Mouse (Mus musculus): Measurements from ENCODE around the gene Gm10282. TPM values are rescaled to one million over a fixed set of nuclear protein-coding genes. Genes with fewer than 3 reads are reported as not detected.

Gene Gm10282
- total RNA-seq, 2 experiments from 2014 or later = 2.8 to 4.2 TPM

DNA sequence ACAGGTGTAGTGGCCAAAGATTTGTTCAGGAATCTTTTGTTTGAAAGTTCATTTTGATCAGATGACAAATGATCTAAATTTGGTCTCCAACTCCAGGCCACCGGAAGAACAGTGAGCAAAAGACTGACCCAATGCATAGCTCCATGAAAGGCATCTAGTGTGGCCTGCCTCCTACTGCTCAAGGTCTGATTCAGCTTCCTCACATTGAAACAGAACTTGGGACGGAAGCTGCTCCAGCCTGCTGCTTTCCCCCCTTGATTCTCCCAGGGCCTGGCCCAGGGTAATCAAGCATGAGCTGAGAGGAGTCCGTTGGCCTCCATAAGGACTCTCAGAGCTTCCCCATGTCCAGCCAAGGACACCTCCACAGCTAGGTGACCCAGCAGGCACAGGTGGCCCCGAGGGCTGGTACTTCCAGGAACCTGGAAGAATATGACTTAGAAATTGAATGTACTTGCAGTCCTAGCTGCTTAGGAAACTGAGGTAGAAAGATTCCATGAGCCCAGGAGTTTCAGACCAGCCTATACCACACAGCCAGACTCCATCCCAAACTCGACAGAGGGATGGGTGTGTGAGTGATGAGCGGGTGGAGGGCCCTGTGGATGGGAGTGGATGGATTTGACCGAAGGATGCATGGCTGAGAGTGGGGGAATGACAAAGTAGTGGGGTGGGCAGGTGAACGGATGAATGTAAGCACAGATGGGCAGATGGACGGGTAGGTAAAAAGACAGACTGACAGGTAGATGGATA, 4.2 kb downstream of the Gm10282 start:
- no peak for DNase-seq (ENCODE audit: low spot score in 2 of 2)

DNA sequence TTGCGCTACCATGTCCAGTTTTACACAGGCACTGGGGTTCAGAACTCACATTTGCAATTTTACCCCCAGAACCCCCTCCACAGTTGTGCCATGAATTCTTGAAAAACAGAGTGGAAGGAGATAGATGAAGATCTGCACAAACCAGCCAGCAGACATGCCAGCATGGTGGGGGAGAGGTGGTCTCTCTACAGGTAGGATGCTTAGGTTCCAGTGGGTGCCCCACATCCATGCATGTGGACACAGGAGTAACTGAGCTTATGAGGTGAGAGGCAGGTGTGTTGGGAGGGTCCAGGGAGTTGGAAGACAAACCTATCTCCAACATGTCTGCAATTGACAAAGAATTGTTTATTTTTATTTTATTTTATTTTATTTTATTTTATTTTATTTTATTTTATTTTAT, 6.1 kb downstream of the Gm10282 start:
- no peak for DNase-seq (ENCODE audit: low spot score in 2 of 2)

DNA sequence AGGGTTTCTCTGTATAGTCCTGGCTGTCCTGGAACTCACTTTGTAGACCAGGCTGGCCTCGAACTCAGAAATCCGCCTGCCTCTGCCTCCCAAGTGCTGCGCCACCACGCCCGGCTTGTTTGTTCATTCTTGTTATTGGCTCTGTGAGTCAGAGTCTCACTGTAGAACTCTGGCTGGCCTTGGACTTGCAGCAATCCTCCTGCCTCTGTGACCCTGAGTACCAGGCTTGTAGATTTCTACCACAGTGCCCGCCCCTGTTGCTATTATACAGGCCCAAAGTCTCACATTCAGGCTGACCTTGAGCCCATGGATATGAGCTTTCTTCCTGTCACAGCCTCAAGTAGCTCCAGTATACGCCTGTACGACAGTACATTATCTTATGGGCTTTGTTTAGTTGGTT, 8.5 kb downstream of the Gm10282 start:
- DNase-seq (ENCODE audit: low spot score in 2 of 2) = no peak

DNA sequence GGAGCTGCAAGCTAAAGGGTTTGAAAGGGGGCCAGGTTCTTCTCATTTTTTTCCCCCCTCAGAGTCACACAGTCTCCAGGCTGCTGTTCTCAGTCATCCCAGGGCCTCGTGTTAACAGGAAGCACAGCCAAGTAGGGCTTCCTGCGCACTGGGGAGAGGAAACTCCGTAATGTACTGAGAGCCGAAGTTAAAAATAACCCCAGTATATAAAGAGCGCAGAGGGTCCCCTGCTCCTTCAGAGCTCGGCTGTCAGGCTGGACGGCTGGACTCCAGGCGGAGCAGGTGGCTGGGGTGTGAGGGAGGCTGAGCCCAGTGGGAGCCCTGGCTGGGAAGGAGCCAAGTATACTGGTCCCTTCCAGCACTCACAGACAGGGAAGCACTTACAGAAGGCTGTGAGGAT, 9.4 kb downstream of the Gm10282 start:
- peak; percentile 40 to 56 for DNase-seq (ENCODE audit: low spot score in 2 of 2)

DNA sequence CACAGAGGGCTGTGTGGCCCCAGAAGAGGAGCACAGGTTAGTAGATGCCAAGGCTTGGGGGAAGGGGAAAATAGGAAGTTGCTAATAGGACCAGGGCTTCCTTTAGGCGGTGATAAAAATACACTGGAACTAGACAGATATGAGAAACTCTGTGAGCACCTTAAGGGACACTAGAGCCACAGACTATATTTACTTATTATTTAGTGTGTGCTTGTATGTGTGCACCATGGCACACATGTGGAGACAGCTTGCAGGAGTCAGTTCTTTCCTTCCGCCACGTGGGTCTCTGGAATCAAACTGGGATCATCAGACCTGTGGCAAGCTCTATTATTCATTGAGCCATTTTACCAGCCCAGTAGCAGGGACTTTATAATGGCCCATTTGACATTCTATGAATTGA, 9.9 kb downstream of the Gm10282 start:
- DNase-seq (ENCODE audit: low spot score in 2 of 2) = no peak

- DNase-seq (ENCODE audit: low spot score in 2 of 2) = no peak
Measured at GRCm38 (mm10) chr8:72293309-72293708, 11.8 kb downstream of the Gm10282 start.

DNA sequence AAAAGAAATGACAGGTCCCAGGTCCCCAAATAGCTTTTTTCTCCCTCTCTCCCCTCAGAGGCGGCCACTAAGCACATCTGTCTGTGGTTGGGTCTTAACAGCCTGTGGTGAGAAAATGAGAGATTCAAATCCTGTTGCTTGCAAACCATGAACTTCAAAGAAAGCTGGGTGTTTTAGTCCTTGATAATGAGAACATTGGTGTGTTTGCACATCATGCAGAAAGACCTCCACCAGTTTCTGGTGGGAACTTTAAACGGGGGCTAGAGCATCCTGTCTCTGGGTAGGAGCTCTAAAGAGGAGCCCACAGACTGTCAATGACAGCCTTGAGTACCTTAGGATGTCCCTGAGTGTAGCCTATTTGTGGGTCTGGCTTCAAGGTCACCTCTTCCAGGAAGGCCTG, 14.0 kb downstream of the Gm10282 start:
- no peak for DNase-seq (ENCODE audit: low spot score in 2 of 2)

GRCm38 (mm10) chr8:72289051-72289450, 16.0 kb downstream of the Gm10282 start:
- no peak for DNase-seq (ENCODE audit: low spot score in 2 of 2)

DNA sequence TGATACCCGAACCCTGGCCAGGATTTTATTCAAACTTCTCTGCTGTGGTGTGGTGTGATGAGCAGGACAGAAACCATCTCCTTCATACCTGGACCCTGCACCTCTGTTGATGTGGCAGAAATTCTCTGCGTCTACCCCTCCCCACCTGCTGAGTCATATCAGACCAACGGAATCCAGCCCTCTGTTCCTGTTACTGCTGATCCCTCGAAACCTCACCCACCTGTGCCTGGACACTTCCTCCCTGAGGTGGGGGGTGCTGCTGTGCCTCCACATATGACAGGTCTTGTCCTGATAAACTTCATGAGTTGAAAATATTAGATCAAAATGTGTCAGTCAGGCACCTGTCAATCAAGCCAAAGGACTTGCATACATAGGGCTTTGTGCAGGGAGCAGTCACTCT, 19.8 kb downstream of the Gm10282 start:
- DNase-seq (ENCODE audit: low spot score in 2 of 2) = no peak

- DNase-seq (ENCODE audit: low spot score in 2 of 2) = no peak
Measured at GRCm38 (mm10) chr8:72281634-72282033, 23.4 kb downstream of the Gm10282 start.

DNA sequence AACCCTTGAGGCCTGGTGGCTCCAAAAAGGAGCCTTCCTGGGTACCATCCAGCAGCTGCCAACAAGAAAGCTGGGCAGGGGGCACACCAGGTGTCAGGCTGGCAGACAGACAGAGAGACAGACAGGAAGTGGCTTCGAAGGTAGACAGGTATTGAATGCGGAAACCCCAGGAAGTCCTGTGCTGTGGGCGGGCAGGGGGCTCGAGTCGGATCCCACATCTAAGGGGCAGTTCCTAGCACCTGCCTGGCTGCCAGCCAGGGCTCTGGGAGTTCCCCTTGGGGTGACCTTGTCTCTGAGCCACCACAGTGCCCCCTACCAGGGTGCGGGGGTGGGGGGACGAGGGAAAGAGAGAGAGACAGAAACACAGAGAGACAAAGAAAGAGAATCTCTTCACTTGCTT, 25.9 kb downstream of the Gm10282 start:
- no peak for DNase-seq (ENCODE audit: low spot score in 2 of 2)

DNA sequence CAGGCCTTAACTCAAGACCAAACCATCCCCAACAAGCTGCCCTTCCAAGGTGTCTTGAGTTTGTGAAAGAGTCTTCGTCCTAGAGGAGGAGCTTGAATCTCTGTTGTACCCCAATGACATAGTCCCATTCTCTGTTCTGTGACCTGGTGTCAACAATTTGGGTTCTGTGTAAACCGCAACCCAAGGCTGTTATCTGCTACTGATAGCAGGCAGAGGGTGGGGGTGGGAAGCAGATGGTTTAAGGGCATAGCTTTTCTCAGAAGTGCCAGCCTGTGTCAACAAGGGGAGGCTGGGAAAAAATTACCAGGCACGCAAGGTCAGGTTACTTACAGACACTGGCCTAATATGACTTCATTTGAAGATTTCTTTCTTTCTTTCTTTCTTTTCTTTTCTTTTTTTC, 27.8 kb downstream of the Gm10282 start:
- DNase-seq (ENCODE audit: low spot score in 2 of 2) = no peak

DNA sequence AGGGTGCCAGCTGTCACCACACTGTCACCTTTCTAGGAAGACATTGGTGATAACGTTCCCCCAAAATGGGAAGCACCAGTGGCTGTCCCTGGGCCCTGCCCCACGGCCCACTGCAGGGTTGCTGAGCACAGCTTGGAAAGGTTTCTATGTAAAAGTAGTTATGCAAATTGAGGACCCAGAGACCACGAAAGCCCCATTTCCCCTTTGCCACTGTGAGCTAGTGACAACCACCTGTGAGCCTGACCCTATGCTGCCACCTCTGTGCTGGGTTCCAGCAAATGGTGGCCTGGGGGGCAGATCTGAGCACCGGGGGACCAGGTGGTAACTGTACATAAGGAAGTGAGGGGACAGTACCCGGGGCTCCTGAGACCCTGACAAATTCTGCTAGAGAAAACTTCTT, 31.3 kb downstream of the Gm10282 start:
- no peak for DNase-seq (ENCODE audit: low spot score in 2 of 2)

- no peak for DNase-seq (ENCODE audit: low spot score in 2 of 2)
Measured at GRCm38 (mm10) chr8:72273111-72273770, 31.8 kb downstream of the Gm10282 start.

DNA sequence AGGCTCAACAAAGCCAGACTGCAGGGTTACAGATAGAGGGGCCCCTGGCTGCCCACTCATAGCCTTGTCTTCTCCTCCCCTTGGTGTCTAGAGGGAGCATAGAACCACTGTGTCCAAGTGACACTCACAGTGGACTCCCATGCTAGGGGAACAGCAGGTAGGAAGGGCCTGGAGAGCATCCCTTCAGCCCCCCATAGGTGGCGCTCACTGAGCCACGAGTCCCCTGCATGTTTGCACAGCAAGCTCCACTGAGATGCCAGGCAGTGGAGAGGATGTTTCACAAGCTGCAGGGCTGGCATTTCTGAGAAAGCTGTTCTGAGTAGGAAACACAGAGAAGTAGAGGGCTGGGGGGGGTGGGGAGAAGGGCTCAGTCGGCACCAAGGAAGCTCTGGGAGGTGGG, 32.7 kb downstream of the Gm10282 start:
- peak; percentile 61 to 63 for DNase-seq (ENCODE audit: low spot score in 2 of 2)

DNA sequence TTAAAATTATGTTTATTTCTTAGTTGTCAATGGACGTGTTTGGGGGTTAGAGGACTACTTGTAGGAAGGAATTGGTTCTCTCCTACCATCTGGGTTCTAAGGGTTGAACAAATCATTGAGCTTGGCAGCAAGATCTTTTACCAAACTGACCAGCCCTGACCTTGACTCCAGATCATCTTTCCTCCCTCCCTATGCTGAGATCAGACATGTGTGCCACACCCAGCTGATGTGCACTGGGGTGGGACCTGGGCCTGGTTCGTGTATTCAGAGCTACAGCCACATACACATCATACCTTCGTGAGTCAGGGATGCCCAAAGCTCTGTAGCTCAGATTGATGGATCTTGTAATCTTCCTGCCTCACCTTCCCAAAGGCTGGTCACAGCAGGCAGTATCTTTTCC, 33.4 kb downstream of the Gm10282 start:
- DNase-seq (ENCODE audit: low spot score in 2 of 2) = no peak

DNA sequence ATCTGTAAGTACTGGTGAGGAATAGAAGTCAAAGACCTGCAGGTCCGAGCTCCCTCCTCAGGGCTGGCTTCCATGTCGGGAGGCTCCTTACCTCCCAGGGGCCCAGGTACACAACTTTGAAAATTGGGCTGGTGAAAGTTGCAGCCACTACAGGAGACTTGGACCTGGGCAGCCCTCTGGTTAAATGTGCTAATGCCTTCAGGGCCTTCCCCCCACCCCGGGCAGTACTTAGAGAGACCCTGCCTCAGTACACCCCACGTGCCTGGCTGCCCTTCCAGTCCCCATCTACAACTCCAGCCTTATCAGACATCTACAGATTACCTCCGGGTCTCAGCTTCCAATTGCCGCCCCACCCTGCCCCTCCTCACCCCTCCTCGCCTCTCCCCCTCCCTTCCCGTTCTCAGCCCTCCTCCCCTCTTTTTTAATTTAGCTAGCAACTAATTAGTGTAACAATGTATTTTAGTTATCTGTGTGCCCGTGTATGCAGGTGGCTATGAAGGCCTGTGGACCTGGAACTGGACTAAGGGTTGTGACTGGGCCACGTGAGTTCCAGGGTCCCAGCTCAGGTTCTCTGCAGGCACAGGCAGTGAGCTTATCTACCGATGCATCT, 33.9 kb downstream of the Gm10282 start:
- no peak for DNase-seq (ENCODE audit: low spot score in 2 of 2)

DNA sequence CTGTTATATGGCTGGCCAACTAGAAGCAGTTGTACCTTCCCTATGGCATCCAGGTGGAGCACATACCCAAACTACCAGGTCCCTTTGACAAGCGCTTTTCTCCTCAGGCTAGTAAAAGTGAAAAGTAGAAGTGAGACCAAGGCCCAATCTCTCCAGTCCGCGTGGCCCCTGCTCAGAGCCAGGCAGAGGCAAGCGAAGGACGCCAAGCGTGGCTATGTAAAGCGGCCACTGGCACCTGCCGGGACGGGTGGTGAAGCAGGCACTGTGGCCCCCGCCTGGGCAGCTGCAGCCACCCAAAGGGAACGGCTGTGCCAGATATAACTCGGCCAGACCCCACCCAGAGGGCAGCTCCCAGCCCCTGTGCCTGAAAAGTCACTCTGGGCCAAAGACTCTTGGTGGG, 34.5 kb downstream of the Gm10282 start:
- DNase-seq (ENCODE audit: low spot score in 2 of 2) = no peak

GRCm38 (mm10) chr8:72268356-72268755, 36.7 kb downstream of the Gm10282 start:
- DNase-seq (ENCODE audit: low spot score in 2 of 2) = no peak

DNA sequence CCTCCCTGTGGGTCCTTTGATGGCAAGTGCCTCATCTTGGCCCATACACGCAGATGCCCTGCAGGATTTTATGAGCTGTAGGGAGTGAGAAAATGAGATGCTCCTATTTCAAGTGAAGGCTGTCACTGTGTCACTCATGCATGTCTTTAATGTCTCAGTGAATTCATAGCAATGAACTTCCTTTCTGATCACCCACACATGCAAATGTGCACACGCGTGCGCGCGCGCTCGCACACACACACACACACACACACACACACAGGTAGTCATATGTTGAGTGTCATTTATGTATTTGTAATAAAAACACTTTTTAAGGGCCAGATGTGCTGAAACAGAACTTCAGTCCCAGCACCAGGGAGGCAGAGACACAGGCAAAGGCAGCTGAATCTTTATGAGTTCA, 38.0 kb downstream of the Gm10282 start:
- DNase-seq (ENCODE audit: low spot score in 2 of 2) = no peak

DNA sequence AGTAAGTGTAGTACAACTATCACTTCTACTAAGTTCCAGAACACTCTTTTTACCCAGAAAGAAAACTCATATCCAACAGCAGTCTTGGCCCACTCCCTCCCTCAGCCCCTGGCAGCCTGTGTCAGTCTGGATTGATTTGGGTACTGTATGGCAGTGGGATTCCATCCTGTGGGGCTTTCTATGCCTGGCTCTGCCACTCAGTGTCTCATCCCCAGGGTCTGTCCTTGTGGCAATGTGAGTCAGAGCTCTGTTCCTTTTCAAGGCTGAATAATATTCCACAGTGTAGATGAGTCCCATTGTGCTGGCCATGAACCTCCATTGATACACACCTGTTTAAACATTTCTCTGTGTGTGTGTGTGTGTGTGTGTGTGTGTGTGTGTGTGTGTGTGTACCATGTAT, 38.4 kb downstream of the Gm10282 start:
- no peak for DNase-seq (ENCODE audit: low spot score in 2 of 2)

DNA sequence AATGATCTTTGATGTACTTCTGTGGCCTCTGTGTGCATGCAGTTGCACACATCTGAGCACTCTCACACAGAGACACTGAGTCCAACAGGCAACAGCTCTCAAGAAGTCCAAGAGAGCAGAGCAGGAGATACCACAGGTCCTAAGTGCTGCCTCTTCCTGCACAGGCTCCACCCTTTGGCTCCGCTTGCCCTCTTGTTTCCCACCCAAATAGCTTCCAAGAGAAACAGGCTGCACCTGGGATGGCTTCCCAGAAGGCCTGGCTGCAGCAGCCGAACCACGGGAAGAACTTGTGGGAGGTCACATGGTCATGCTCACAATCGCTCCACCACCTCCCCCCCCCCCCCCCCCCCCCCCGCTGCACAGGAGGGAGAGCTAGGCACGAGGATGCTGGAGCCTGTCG, 39.7 kb downstream of the Gm10282 start:
- no peak for DNase-seq (ENCODE audit: low spot score in 2 of 2)

GRCm38 (mm10) chr8:72263451-72263850, 41.6 kb downstream of the Gm10282 start:
- no peak for DNase-seq (ENCODE audit: low spot score in 2 of 2)

All from left cerebral cortex, adult 18-20 months (tissue).